Mouse (Mus musculus): ENCODE measurements at regions not wholly inside any gene's neighbourhood (a gene's known extent, or its start where the extent isn't known, plus 50 kb on each side); places are given as distances from the start of the nearest gene placed in this dataset.
A peak's percentile ranks its signal among the peaks of the same experiment; 100 is the strongest.

DNA sequence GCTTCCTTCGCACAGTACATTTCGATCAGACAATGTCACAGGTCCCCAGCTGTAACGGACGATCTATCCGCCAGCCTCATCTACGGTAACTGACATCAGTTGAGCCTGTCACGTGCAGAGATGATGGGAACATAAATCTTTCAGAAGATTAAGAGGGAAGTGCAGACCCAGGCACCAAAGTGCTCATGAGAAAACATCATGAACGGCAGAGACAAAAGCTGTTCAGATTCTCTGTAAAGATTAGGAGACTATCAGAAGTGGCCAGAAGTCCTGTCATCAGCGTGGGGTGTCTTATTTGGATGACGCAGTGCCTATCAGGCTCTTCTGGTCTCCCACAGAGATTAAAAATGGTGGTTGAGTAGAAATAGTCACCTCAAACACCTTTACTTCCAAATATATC, 133.9 kb downstream of the Pdgfra start:
- no peak overlapping the region for H3K27ac ChIP-seq (replicated peaks; ENCODE audit: low read depth, low read length)
- H3K4me1 ChIP-seq (ENCODE audit: control insufficient read depth, insufficient read depth, insufficient read length, low read length), result no peaks in the 10 kb centered on the region
- no peak overlapping the region for H3K4me3 ChIP-seq (ENCODE audit: insufficient read depth, low read depth, low read length)

DNA sequence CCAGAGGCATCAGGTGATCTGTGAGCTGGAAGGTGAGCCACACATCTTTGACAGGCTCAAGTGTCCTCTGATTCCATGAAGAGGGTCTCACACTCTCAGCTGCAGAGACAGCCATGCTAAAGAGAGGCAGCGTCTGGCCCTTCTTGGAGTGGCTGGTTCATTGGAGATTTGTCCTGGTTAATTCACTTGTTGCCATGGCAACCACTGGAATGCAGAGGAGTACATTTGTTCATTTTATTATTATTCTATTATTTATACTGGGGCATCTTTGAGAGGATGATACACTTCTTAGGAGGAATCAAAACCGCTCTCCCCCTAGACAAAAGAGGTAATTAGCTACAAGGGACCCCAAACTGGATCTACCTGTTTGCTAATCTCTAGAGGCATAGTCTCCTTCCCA, 143.6 kb downstream of the Pdgfra start:
- no peak overlapping the region for H3K4me3 ChIP-seq (ENCODE audit: insufficient read depth, low read depth, low read length)
- 0 out of 2 replicates have a peak, but pooled peaks cover 3% of the 10 kb centered on the region for H3K4me1 ChIP-seq (ENCODE audit: control insufficient read depth, insufficient read depth, insufficient read length, low read length)
- no peak overlapping the region for H3K27ac ChIP-seq (replicated peaks; ENCODE audit: low read depth, low read length)

DNA sequence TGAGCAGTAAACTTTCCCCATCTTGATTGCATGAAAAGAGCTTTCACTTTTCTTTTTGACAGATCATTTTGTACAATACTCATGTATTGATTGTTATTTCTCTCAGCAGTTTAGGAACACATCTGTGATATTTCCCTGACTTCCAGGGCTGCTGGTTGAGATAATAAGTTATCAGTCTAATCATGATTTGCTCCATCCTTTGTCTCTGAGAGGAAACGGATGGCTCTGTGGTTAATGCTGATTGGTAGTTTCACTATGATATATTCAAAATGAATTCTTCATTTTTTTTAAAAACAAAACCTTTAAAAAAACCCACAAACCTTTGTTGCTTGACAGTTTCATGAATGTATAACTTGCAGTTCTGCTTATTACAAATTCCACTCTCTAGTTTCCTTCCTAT, 160.8 kb downstream of the Pdgfra start:
- no peak overlapping the region for H3K4me3 ChIP-seq (ENCODE audit: insufficient read depth, low read depth, low read length)
- no peak overlapping the region for H3K27ac ChIP-seq (replicated peaks; ENCODE audit: low read depth, low read length)
- H3K4me1 ChIP-seq (ENCODE audit: control insufficient read depth, insufficient read depth, insufficient read length, low read length), result no peaks in the 10 kb centered on the region

DNA sequence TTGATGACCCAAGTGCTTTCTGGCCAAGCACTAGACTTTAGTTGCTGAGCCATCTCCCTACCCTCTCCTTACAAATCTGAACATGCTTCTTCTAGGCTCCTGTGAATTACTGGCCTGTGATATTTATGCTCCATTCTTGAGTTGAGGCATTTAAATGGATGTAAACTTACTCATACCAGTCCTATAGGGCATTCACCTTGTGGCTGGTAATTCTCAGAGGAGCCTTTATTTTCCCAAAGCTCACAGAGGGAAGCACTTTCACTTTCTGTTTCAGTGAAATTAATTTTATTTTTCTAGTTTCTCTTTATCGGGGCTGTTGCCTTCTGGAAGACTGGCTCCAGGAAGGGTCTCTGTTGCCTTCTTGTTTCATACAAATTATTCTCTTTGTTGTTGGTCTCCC, 163.9 kb downstream of the Pdgfra start:
- H3K4me1 ChIP-seq (ENCODE audit: control insufficient read depth, insufficient read depth, insufficient read length, low read length), result no peaks in the 10 kb centered on the region
- peak overlapping the region; percentile 6 for H3K4me3 ChIP-seq (ENCODE audit: insufficient read depth, low read depth, low read length)
- H3K27ac ChIP-seq (replicated peaks; ENCODE audit: low read depth, low read length), result 0 out of 2 replicates have a peak overlapping the region, but pooled peaks have one; percentile 5

DNA sequence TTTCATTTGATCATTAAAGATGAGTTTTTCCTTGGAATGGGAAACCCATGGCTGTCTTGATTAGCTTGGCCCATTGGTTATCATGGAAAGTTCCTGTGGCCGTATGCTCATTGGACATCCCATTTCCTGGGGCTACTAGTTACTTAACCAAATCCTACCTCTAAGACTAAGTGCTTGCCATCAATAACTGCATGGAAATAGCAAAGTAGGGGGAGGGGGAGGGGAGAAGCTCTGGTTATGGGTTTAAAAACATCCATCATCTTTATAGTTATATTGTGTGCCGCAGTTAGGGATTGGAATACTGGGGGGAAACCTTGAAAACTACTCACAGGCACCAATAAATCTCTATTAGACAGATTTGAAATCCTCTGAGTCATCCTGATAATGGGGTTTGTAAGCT, 168.4 kb downstream of the Pdgfra start:
- H3K27ac ChIP-seq (replicated peaks; ENCODE audit: low read depth, low read length), result no peak overlapping the region

DNA sequence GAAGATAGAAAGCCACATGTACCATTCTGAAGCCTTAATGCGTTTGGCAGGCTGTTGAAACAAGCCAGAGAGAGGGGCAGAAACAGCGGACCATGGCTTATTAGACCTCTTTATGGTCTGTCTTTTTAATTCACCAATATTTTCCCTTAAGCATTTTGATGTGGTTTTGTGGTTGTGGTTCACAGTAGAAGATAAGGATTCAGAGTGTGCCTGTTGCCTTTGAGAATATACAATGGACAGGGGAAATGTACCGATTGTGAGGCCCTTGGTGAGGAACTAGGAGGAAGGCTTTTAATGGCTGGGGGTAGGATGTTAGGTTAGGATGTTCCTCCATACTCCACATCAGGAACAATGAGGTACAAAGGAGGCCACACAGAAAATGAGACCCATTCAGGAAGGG, 182.0 kb downstream of the Pdgfra start:
- Histone ChIP-seq H3K27ac (replicated peaks; ENCODE audit: low read depth, low read length) (no peak overlapping the region), H3K4me1 (ENCODE audit: control insufficient read depth, insufficient read depth, insufficient read length, low read length) (no peaks in the 10 kb centered on the region), H3K4me3 (ENCODE audit: insufficient read depth, low read depth, low read length) (no peak overlapping the region)

More for the DNA sequence above, 168.4 kb downstream of the Pdgfra start:
- H3K4me1 ChIP-seq (ENCODE audit: control insufficient read depth, insufficient read depth, insufficient read length, low read length), result no peaks in the 10 kb centered on the region
- H3K4me3 ChIP-seq (ENCODE audit: insufficient read depth, low read depth, low read length), result no peak overlapping the region

DNA sequence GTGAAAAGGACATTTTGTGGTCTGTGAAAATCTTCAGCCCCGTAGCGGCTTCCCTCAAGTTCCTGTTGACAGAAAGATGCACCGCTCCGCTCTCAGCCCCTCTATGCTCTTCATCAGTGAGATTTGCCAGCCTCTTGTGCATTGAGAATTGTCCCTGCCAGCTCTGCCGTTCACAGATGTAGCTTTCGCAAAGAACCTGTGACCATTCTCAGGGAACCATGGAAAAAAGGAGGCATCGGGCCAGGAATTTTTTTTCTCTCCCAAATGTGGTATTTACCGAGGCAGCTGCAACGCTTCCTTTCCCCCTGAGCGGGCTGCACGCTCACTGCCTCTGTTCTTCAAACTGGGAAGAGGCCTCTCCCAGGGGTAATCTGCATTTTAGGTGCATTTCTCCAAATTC, 184.4 kb downstream of the Pdgfra start:
- no peak overlapping the region for H3K4me3 ChIP-seq (ENCODE audit: insufficient read depth, low read depth, low read length)
- no peak overlapping the region for H3K27ac ChIP-seq (replicated peaks; ENCODE audit: low read depth, low read length)

DNA sequence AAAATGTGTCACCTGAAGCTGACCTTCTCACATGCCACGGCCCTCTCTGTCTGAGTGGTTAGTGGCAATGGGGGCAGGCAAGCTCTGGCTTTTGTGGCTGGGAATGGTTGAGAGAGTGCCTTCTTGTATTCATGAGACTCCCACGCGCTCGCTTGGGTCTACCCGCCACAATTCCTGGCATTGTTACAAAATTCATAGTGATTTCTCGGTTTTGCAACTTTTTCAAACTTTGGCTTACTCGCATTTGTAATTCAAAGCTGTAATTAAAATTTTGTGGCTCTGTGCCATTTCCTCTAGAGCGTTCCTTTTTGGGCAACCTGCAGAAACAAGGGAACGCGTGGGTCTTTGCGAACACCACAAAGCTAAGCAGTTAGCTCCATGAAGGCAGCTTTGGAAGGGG, 186.3 kb downstream of the Pdgfra start:
- no peaks in the 10 kb centered on the region for H3K4me1 ChIP-seq (ENCODE audit: control insufficient read depth, insufficient read depth, insufficient read length, low read length)
- no peak overlapping the region for H3K4me3 ChIP-seq (ENCODE audit: insufficient read depth, low read depth, low read length)
- H3K27ac ChIP-seq (replicated peaks; ENCODE audit: low read depth, low read length), result no peak overlapping the region

More for the DNA sequence above, 184.4 kb downstream of the Pdgfra start:
- no peaks in the 10 kb centered on the region for H3K4me1 ChIP-seq (ENCODE audit: control insufficient read depth, insufficient read depth, insufficient read length, low read length)

DNA sequence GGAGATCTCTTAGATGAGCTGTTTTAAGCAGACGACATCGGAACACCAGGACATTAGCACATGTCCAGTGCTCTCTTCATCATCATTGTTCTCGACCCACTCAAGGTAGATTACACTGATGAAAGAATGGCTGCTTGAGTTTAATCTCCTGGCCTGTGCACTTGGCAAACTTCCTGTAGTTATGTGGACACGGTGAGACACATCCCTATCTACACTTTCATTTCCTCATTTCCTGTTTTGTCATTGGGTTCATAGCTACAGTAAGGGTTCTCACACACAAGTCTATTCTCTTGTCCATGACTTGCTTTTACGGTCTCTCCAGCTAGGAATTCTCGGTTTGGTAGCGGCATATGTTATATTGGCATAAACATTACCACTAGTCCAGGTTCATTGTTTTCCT, 190.5 kb downstream of the Pdgfra start:
- H3K27ac ChIP-seq (replicated peaks; ENCODE audit: low read depth, low read length), result no peak overlapping the region
- no peak overlapping the region for H3K4me3 ChIP-seq (ENCODE audit: insufficient read depth, low read depth, low read length)
- no peaks in the 10 kb centered on the region for H3K4me1 ChIP-seq (ENCODE audit: control insufficient read depth, insufficient read depth, insufficient read length, low read length)

DNA sequence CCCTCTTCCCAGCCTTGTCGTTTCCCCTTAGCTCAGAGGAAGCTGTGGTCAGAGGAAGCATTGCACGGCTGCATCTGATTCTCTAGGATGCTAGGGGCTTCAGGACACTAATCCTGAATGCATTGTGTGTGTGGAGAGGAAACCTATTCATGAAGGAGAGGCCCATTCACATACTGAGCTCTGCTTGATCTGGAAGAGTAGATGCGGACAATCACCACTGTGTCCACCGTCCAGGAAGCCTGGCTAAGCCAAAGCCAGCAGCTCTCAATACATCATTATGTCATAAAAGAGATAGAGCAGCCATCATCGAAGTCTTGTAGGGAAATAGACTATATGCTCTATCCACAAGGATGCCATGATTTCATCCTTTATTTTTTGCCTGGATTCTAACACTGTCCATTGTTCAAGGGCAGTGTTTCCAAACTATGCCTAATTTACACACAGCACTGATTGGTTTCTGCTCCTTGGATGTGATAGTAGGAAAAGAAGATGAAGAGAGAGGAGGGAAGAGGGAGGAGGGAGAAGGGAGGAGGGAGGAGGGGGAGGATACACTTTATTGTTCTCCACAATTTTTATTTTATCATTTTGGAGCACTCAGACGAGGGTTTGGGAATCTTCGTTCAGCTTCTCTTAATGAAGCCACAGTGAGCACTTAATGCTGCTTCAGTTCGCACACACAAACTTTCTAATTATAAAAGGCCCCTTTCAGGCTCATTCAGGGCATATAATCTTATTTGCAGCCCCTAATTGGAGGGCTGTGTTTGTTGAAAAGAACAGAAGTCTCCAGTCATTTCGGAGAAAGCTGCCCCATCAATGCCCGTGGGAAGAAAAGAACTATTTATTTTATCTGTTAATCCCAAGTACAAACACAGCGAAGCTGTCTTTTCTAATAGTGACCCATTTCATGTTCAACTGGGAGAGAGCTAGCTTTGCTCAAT, 195.0 kb downstream of the Pdgfra start:
- no peak overlapping the region for H3K27ac ChIP-seq (replicated peaks; ENCODE audit: low read depth, low read length)
- no peak overlapping the region for H3K4me3 ChIP-seq (ENCODE audit: insufficient read depth, low read depth, low read length)
- no peaks in the 10 kb centered on the region for H3K4me1 ChIP-seq (ENCODE audit: control insufficient read depth, insufficient read depth, insufficient read length, low read length)

DNA sequence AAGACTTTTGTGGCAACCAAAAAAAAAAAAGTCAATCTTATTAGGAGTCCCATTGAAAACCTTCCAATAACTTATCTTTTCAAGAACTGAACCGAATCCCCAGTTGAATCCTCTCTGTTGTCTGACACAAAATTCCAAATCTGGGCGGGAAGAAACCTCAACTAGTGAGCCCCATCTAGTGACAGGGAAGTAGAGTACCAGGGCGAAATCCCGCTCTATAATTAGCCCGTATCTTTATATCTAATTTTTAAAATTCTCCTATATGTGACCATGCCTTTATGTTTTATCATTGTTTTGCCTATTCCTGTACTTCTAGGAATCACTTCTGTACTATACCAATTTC, 195.7 kb downstream of the Pdgfra start:
- Histone ChIP-seq H3K4me1 (ENCODE audit: control insufficient read depth, insufficient read depth, insufficient read length, low read length) (no peaks in the 10 kb centered on the region), H3K4me3 (ENCODE audit: insufficient read depth, low read depth, low read length) (no peak overlapping the region), H3K27ac (replicated peaks; ENCODE audit: low read depth, low read length) (no peak overlapping the region)

DNA sequence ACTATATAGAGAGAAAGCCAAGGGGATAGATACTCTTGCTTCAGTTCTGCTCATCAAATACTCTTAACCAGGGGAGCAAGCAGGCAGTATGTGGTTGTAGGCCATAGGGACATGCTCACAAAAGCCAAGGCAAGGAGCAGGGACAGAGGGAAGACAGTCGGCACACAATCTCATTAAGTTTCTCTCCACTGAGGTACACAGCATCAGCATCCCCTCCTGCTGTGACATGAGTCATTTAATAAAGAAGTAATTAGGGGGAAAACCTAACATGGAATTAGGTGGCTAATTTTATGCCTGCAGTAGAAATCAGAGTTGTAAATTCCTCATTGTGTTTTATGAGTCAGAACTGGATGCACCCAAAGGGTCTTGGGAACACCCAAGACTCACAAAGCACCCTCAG, 203.2 kb downstream of the Pdgfra start:
- Histone ChIP-seq H3K27ac (replicated peaks; ENCODE audit: low read depth, low read length) (no peak overlapping the region), H3K4me1 (ENCODE audit: control insufficient read depth, insufficient read depth, insufficient read length, low read length) (no peaks in the 10 kb centered on the region), H3K4me3 (ENCODE audit: insufficient read depth, low read depth, low read length) (no peak overlapping the region)

DNA sequence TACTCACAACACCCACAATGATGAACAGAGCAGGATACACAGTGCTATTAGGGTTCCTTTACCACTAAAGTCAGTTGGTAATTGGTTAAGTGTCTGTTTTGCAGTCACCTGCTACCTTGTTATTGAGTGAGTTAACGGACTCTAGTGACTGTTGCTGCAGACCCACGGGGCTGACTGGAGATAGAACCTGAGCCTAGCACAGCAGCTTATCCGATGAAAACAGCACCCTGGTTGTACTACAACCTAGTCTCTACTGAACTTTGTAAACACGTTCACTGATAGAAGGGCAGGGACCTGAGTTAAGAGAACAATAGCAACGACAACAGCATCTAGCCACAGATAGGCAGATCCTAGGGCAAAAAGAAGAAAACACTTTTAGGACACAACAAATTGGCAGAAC, 206.8 kb downstream of the Pdgfra start:
- no peaks in the 10 kb centered on the region for H3K4me1 ChIP-seq (ENCODE audit: control insufficient read depth, insufficient read depth, insufficient read length, low read length)
- no peak overlapping the region for H3K27ac ChIP-seq (replicated peaks; ENCODE audit: low read depth, low read length)
- H3K4me3 ChIP-seq (ENCODE audit: insufficient read depth, low read depth, low read length), result no peak overlapping the region

DNA sequence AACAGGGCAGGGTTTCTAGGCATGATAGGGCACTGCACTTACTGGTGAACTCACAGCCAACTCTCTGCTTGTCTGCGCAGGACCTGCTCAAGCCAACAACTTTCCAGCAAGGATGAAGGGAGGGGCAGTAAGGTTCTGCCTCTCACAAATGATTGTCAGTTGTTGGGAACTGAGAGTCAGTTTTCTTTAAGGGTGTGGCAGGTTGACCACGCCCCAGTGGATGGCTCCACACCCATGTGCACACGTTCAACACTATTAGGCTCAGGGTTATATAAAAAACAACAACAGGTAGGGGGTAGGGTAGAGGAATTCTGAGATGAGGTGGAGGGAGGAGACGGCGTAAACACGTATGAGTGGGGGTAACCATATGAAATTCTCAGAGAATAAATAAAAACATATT, 210.9 kb upstream of the Kit start:
- Histone ChIP-seq H3K27ac (replicated peaks; ENCODE audit: low read depth, low read length) (no peak overlapping the region), H3K4me3 (ENCODE audit: insufficient read depth, low read depth, low read length) (no peak overlapping the region), H3K4me1 (ENCODE audit: control insufficient read depth, insufficient read depth, insufficient read length, low read length) (no peaks in the 10 kb centered on the region; the same call in 1 of the 2 replicates)

DNA sequence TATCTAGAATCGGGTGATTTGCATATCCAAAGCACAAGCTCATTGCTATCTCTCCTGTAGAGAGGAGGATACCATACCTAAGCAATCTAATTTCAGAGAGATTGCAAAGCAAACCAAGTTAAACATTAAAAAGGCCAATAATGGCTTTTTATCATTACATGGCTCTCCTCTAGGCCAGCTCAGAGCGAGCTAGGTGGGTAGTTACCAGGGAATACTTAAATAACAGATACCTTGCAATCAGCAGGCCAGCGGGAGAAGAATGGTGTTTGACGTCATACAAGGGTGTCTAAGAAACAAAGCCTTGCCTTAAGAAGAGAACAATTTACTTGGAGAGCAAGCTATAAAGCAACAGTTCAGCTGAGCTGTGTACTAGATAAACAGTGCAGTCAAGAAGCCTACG, 207.4 kb upstream of the Kit start:
- H3K4me1 ChIP-seq (ENCODE audit: control insufficient read depth, insufficient read depth, insufficient read length, low read length), result no peaks in the 10 kb centered on the region; the same call in 1 of the 2 replicates
- no peak overlapping the region for H3K27ac ChIP-seq (replicated peaks; ENCODE audit: low read depth, low read length)
- no peak overlapping the region for H3K4me3 ChIP-seq (ENCODE audit: insufficient read depth, low read depth, low read length)

DNA sequence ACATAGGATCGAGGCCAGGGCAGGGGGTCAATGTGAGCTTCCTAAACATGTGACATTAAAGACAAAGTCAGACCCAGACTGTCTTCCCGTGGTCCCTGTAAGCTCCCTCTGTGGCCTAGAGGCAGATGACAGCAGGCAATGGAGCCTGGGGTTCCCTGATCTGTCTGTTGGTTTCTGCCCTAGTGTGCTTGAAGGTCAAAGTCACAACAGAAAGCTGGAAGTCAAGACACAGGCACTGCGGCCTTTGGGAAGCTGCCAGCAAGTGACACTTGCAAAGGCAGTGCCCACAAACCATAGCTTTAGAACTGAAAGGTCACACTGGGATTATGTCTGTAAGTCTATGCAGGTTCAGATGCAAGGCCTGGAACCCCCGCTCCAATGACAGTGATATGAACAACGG, 206.0 kb upstream of the Kit start:
- Histone ChIP-seq H3K4me1 (ENCODE audit: control insufficient read depth, insufficient read depth, insufficient read length, low read length) (no peaks in the 10 kb centered on the region; the same call in 1 of the 2 replicates), H3K27ac (replicated peaks; ENCODE audit: low read depth, low read length) (no peak overlapping the region), H3K4me3 (ENCODE audit: insufficient read depth, low read depth, low read length) (no peak overlapping the region)

All from brown adipose tissue, adult 24 weeks (tissue).